Mouse (Mus musculus) bone marrow macrophage, adult 2 months (primary cell): Measurements from ENCODE around the gene Pan2. TPM values are rescaled to one million over a fixed set of nuclear protein-coding genes. Genes with fewer than 3 reads are reported as not detected.
"Not testable (repeated sequence)": the region's sequence is repeated elsewhere in the genome, so short reads cannot be mapped to it uniquely, and the experiment has no call there.

Experiments
- H3K27ac ChIP-seq: 2 replicates; pipeline ENCODE4 v1.5.1; 2012; ENCODE audit warnings: low read depth, low read length; ENCODE audit not compliant: insufficient read depth
- H3K4me1 ChIP-seq: 2 replicates; pipeline ENCODE4 v1.6.1; 2012; ENCODE audit warnings: low read length; ENCODE audit not compliant: control insufficient read depth, insufficient read depth
- H3K4me3 ChIP-seq: 2 replicates; pipeline ENCODE4 v1.5.1; 2012; ENCODE audit warnings: mild to moderate bottlenecking, low read length, moderate library complexity; ENCODE audit not compliant: insufficient read depth
- CTCF ChIP-seq: IDR thresholded peaks from 2 replicates; pipeline ENCODE4 v1.5.1; 2012; ENCODE audit warnings: low read depth, mild to moderate bottlenecking, low read length, moderate library complexity
- POLR2A ChIP-seq: IDR thresholded peaks from 2 replicates; pipeline ENCODE4 v1.6.1; 2012; ENCODE audit warnings: mild to moderate bottlenecking, low read depth, low read length, borderline replicate concordance
- polyA plus RNA-seq: library from polyadenylated mRNA; stranded (reverse); fragments of >200 nt; gene quantifications from 2 replicates; pipeline ENCODE4 v1.2.4, GENCODE M21; 2012; ENCODE audit not compliant: missing spikeins, insufficient read depth, insufficient read length

Pan2 gene
- polyA plus RNA-seq, 1 experiment, result 14.3 TPM

GRCm38 (mm10) chr10:128268371-128268770 is 34.8 kb upstream of the Pan2 start, which contains the start of gene Apof:
TSS of gene Apof (plus strand) at chr10:128268671.
- TF ChIP-seq POLR2A, result no peak
- no peak for TF ChIP-seq CTCF
- Histone ChIP-seq H3K4me3 (no peak within 1 kb of the TSS), H3K4me1 (peaks cover 19% of the 10 kb centered on the region), H3K27ac (no peak within 1 kb of the TSS)

GRCm38 (mm10) chr10:128269206-128269910 is 33.8 kb upstream of the Pan2 start:
- H3K4me1 ChIP-seq, result peaks cover 14% of the 10 kb centered on the region; the same call in 1 of the 2 replicates
- TF ChIP-seq POLR2A, result no peak
- no peak for TF ChIP-seq CTCF
- H3K27ac ChIP-seq, result no peak overlapping the region
- H3K4me3 ChIP-seq, result no peak overlapping the region

GRCm38 (mm10) chr10:128270287-128270841 is 32.8 kb upstream of the Pan2 start, which contains the start of gene Stat2:
TSS of gene Stat2 (plus strand) at chr10:128270559.
- Histone ChIP-seq H3K4me1 (peaks cover 8% of the 10 kb centered on the region; the same call in 1 of the 2 replicates), H3K27ac (peak within 1 kb of the TSS; percentile 58), H3K4me3 (peak within 1 kb of the TSS; percentile 82)
- TF ChIP-seq CTCF (no peak), POLR2A (0 out of 2 replicates have a peak, but pooled peaks have one; percentile 51)

GRCm38 (mm10) chr10:128270866-128271265 is 32.3 kb upstream of the Pan2 start:
- Histone ChIP-seq H3K4me3 (peak overlapping the region; percentile 82), H3K27ac (peak overlapping the region; percentile 58), H3K4me1 (peaks cover 8% of the 10 kb centered on the region; the same call in 1 of the 2 replicates)
- TF ChIP-seq CTCF, result no peak
- no peak for TF ChIP-seq POLR2A

- Histone ChIP-seq H3K4me3 (no peak overlapping the region; the same call in 1 of the 2 replicates), H3K4me1 (peaks cover 8% of the 10 kb centered on the region; the same call in 1 of the 2 replicates), H3K27ac (no peak overlapping the region)
- no peak for TF ChIP-seq POLR2A
Measured at GRCm38 (mm10) chr10:128271883-128272282, 31.3 kb upstream of the Pan2 start.

- not testable (repeated sequence) for H3K4me3 ChIP-seq, H3K27ac ChIP-seq
Measured at GRCm38 (mm10) chr10:128272819-128273439, 30.2 kb upstream of the Pan2 start.

GRCm38 (mm10) chr10:128275374-128275773 is 27.8 kb upstream of the Pan2 start:
- H3K4me1 ChIP-seq, H3K4me3 ChIP-seq, H3K27ac ChIP-seq: not testable (repeated sequence)

More at GRCm38 (mm10) chr10:128272819-128273439, 30.2 kb upstream of the Pan2 start:
- H3K4me1 ChIP-seq, result not testable (repeated sequence)

GRCm38 (mm10) chr10:128278158-128278557 is 25.0 kb upstream of the Pan2 start:
- Histone ChIP-seq H3K27ac (no peak overlapping the region), H3K4me3 (no peak overlapping the region), H3K4me1 (no peaks in the 10 kb centered on the region)
- TF ChIP-seq CTCF (no peak), POLR2A (no peak)

- Histone ChIP-seq H3K4me1 (no peaks in the 10 kb centered on the region), H3K4me3 (no peak overlapping the region), H3K27ac (no peak overlapping the region)
- TF ChIP-seq CTCF (no peak), POLR2A (no peak)
Measured at GRCm38 (mm10) chr10:128280943-128281342, 22.2 kb upstream of the Pan2 start.

GRCm38 (mm10) chr10:128281682-128282081 is 21.5 kb upstream of the Pan2 start:
- Histone ChIP-seq H3K4me1 (peaks cover 5% of the 10 kb centered on the region), H3K4me3 (no peak overlapping the region), H3K27ac (no peak overlapping the region)
- TF ChIP-seq POLR2A (no peak), CTCF (no peak)

GRCm38 (mm10) chr10:128282886-128283450 is 20.2 kb upstream of the Pan2 start:
- TF ChIP-seq CTCF, result no peak
- no peak for TF ChIP-seq POLR2A
- H3K4me1 ChIP-seq, result peaks cover 9% of the 10 kb centered on the region
- H3K27ac ChIP-seq, result no peak overlapping the region
- H3K4me3 ChIP-seq, result no peak overlapping the region
